Mouse (Mus musculus) MEL (cell line): ENCODE measurements around the gene Smco1. TPM values are rescaled to one million over a fixed set of nuclear protein-coding genes. Genes with fewer than 3 reads are reported as not detected.
"Not testable (repeated sequence)": the region's sequence is repeated elsewhere in the genome, so short reads cannot be mapped to it uniquely, and the experiment has no call there.

Experiments used
- DNase-seq: peaks from one replicate; pipeline ENCODE4 v3.0.0; 2011; ENCODE audit warnings: low read depth, low spot score
- H3K27ac ChIP-seq: 2 replicates; pipeline ENCODE4 v1.5.1; 2012; ENCODE audit warnings: low read depth, mild to moderate bottlenecking, control low read depth, low read length, moderate library complexity; ENCODE audit not compliant: control insufficient read depth
- H3K27me3 ChIP-seq, 2 experiments: fragments of 150-350 bp in 1 of 2; sonication (generic) in 1 of 2; 2 replicates each; pipeline ENCODE4 v1.6.1; 2012; ENCODE audit warnings: low read length in 2 of 2, mild to moderate bottlenecking in 2 of 2, improper control_type of control experiment in 1 of 2, moderate library complexity in 1 of 2; ENCODE audit not compliant: insufficient read depth in 2 of 2, control insufficient read depth in 1 of 2
- H3K36me3 ChIP-seq, 2 experiments: 2 replicates each; pipeline ENCODE4 v1.6.1; 2012 to 2014; ENCODE audit warnings: low read length in 2 of 2, improper control_type of control experiment in 1 of 2, inconsistent platforms in 1 of 2, mild to moderate bottlenecking in 1 of 2; ENCODE audit not compliant: insufficient read depth in 2 of 2, control insufficient read depth in 1 of 2
- H3K4me1 ChIP-seq, 2 experiments: fragments of 150-350 bp in 1 of 2; sonication (generic) in 1 of 2; 2 replicates each; pipeline ENCODE4 v1.6.1; 2012; ENCODE audit warnings: low read length in 2 of 2, improper control_type of control experiment in 1 of 2, mild to moderate bottlenecking in 1 of 2; ENCODE audit not compliant: insufficient read depth in 2 of 2, control insufficient read depth in 1 of 2
- H3K4me3 ChIP-seq, 2 experiments: fragments of 150-350 bp in 1 of 2; sonication (generic) in 1 of 2; 2 replicates each; pipeline ENCODE4 v1.5.1; 2012; ENCODE audit warnings: low read depth in 2 of 2, low read length in 2 of 2, mild to moderate bottlenecking in 2 of 2, moderate library complexity in 2 of 2, control low read depth in 1 of 2, improper control_type of control experiment in 1 of 2; ENCODE audit not compliant: control insufficient read depth in 1 of 2, insufficient read depth in 1 of 2
- H3K79me2 ChIP-seq: 2 replicates; pipeline ENCODE4 v1.6.1; 2012; ENCODE audit warnings: mild to moderate bottlenecking, low read length, moderate library complexity; ENCODE audit not compliant: control insufficient read depth, poor library complexity, insufficient read depth
- H3K9ac ChIP-seq: 2 replicates; pipeline ENCODE4 v1.6.1; 2012; ENCODE audit warnings: low read depth, mild to moderate bottlenecking, control low read depth, low read length, moderate library complexity; ENCODE audit not compliant: control insufficient read depth, poor library complexity, severe bottlenecking
- H3K9me3 ChIP-seq: fragments of 150-350 bp; sonication (generic); replicated peaks from 2 replicates; pipeline ENCODE4 v1.6.1; 2012; ENCODE audit warnings: mild to moderate bottlenecking, low read length, improper control_type of control experiment, moderate library complexity; ENCODE audit not compliant: insufficient read depth
- BHLHE40 ChIP-seq: IDR thresholded peaks from 2 replicates; pipeline ENCODE4 v1.6.1; 2012; ENCODE audit warnings: low read depth, mild to moderate bottlenecking, inconsistent platforms, low read length, improper control_type of control experiment, borderline replicate concordance
- CTCF ChIP-seq, 3 experiments: IDR thresholded peaks in 2 of 3; conservative IDR thresholded peaks in 1 of 3; 2 replicates each; pipeline ENCODE4 v1.5.1; 2011 to 2012; ENCODE audit warnings: low read length in 3 of 3, low read depth in 2 of 3, mild to moderate bottlenecking in 2 of 3, improper control_type of control experiment in 1 of 3, inconsistent platforms in 1 of 3, mixed read lengths in 1 of 3, moderate library complexity in 1 of 3; ENCODE audit not compliant: control insufficient read depth in 1 of 3, insufficient read depth in 1 of 3, poor library complexity in 1 of 3, severe bottlenecking in 1 of 3
- E2F4 ChIP-seq: IDR thresholded peaks from 2 replicates; pipeline ENCODE4 v1.6.1; 2011; ENCODE audit warnings: low read depth, low read length, improper control_type of control experiment, borderline replicate concordance
- GABPA ChIP-seq: IDR thresholded peaks from 2 replicates; pipeline ENCODE4 v1.6.1; 2012; ENCODE audit warnings: low read depth, mild to moderate bottlenecking, inconsistent platforms, low read length, improper control_type of control experiment, moderate library complexity
- HCFC1 ChIP-seq: IDR thresholded peaks from 2 replicates; pipeline ENCODE4 v1.6.1; 2012; ENCODE audit warnings: low read depth, mild to moderate bottlenecking, inconsistent platforms, low read length, improper control_type of control experiment, moderate library complexity
- JUND ChIP-seq: IDR thresholded peaks from 2 replicates; pipeline ENCODE4 v1.6.1; 2011; ENCODE audit warnings: low read depth, mild to moderate bottlenecking, improper control_type of control experiment, low read length
- KAT2A ChIP-seq: conservative IDR thresholded peaks from 2 replicates; pipeline ENCODE4 v1.6.1; 2012; ENCODE audit warnings: low read depth, low read length, improper control_type of control experiment, inconsistent platforms
- MAFK ChIP-seq: IDR thresholded peaks from 2 replicates; pipeline ENCODE4 v1.6.1; 2011; ENCODE audit warnings: low read depth, mild to moderate bottlenecking, low read length, improper control_type of control experiment, borderline replicate concordance
- MAX ChIP-seq: IDR thresholded peaks from 2 replicates; pipeline ENCODE4 v1.6.1; 2011; ENCODE audit warnings: low read length, improper control_type of control experiment
- MEF2A ChIP-seq: IDR thresholded peaks from 2 replicates; pipeline ENCODE4 v1.6.1; 2014; ENCODE audit warnings: low read depth, mild to moderate bottlenecking, inconsistent platforms, low read length, improper control_type of control experiment; ENCODE audit not compliant: poor library complexity, insufficient replicate concordance, severe bottlenecking; ENCODE audit errors: extremely low read depth
- MXI1 ChIP-seq: IDR thresholded peaks from 2 replicates; pipeline ENCODE4 v1.6.1; 2011; ENCODE audit warnings: mild to moderate bottlenecking, low read depth, low read length, improper control_type of control experiment
- MYB ChIP-seq: IDR thresholded peaks from 2 replicates; pipeline ENCODE4 v1.6.1; 2011; ENCODE audit warnings: mild to moderate bottlenecking, low read depth, low read length, improper control_type of control experiment
- MYC ChIP-seq: IDR thresholded peaks from 2 replicates; pipeline ENCODE4 v1.6.1; 2011; ENCODE audit warnings: low read depth, mild to moderate bottlenecking, low read length, improper control_type of control experiment, moderate library complexity
- NRF1 ChIP-seq: IDR thresholded peaks from 2 replicates; pipeline ENCODE4 v1.6.1; 2014; ENCODE audit warnings: low read depth, mild to moderate bottlenecking, inconsistent platforms, low read length, improper control_type of control experiment, moderate library complexity; ENCODE audit not compliant: poor library complexity, insufficient read depth, severe bottlenecking
- POLR2A ChIP-seq, 2 experiments: IDR thresholded peaks; 2 replicates each; pipeline ENCODE4 v1.6.1; 2011 to 2012; ENCODE audit warnings: low read length in 2 of 2, mild to moderate bottlenecking in 2 of 2, control low read depth in 1 of 2, improper control_type of control experiment in 1 of 2, low read depth in 1 of 2, moderate library complexity in 1 of 2; ENCODE audit not compliant: control insufficient read depth in 1 of 2, insufficient read depth in 1 of 2, poor library complexity in 1 of 2
- POLR2AphosphoS5 ChIP-seq: IDR thresholded peaks from 2 replicates; pipeline ENCODE4 v1.6.1; 2012; ENCODE audit warnings: low read depth, borderline replicate concordance, mild to moderate bottlenecking, inconsistent platforms, low read length, moderate library complexity, mixed read lengths
- RAD21 ChIP-seq: IDR thresholded peaks from 2 replicates; pipeline ENCODE4 v1.6.1; 2011; ENCODE audit warnings: mild to moderate bottlenecking, low read depth, low read length, improper control_type of control experiment
- SIN3A ChIP-seq: IDR thresholded peaks from 2 replicates; pipeline ENCODE4 v1.6.1; 2012; ENCODE audit warnings: low read length, improper control_type of control experiment, inconsistent platforms
- TAL1 ChIP-seq: IDR thresholded peaks from 2 replicates; pipeline ENCODE4 v1.6.1; 2012; ENCODE audit warnings: mild to moderate bottlenecking, inconsistent platforms, low read length, moderate library complexity, mixed read lengths
- UBTF ChIP-seq: IDR thresholded peaks from 2 replicates; pipeline ENCODE4 v1.6.1; 2012; ENCODE audit warnings: low read depth, mild to moderate bottlenecking, inconsistent platforms, low read length, improper control_type of control experiment, moderate library complexity, borderline replicate concordance; ENCODE audit not compliant: insufficient read depth
- USF1 ChIP-seq: IDR thresholded peaks from 2 replicates; pipeline ENCODE4 v1.6.1; 2014; ENCODE audit warnings: low read depth, mild to moderate bottlenecking, inconsistent platforms, low read length, improper control_type of control experiment, moderate library complexity
- USF2 ChIP-seq, 2 experiments: IDR thresholded peaks; 2 replicates each; pipeline ENCODE4 v1.6.1; 2011 to 2012; ENCODE audit warnings: improper control_type of control experiment in 2 of 2, low read length in 2 of 2, borderline replicate concordance in 1 of 2, inconsistent platforms in 1 of 2, low read depth in 1 of 2, mild to moderate bottlenecking in 1 of 2; ENCODE audit not compliant: insufficient read depth in 1 of 2
- ZC3H11A ChIP-seq: IDR thresholded peaks from 2 replicates; pipeline ENCODE4 v1.6.1; 2012; ENCODE audit warnings: low read depth, mild to moderate bottlenecking, inconsistent platforms, low read length, improper control_type of control experiment
- ZMIZ1 ChIP-seq: IDR thresholded peaks from 2 replicates; pipeline ENCODE4 v1.6.1; 2012; ENCODE audit warnings: low read depth, mild to moderate bottlenecking, inconsistent platforms, low read length, improper control_type of control experiment, moderate library complexity
- ZNF384 ChIP-seq: IDR thresholded peaks from 2 replicates; pipeline ENCODE4 v1.6.1; 2012; ENCODE audit warnings: low read depth, mild to moderate bottlenecking, inconsistent platforms, low read length, improper control_type of control experiment
- polyA plus RNA-seq, 2 experiments: library from polyadenylated mRNA; stranded (reverse) in 1 of 2; unstranded in 1 of 2; fragments of >175 nt in 1 of 2; fragments of >200 nt in 1 of 2; gene quantifications; 2 replicates each; pipeline versions ENCODE4 v1.2.1 to v1.2.4; 2012; ENCODE audit warnings: low replicate concordance in 2 of 2, low read depth in 1 of 2; ENCODE audit not compliant: insufficient read length in 2 of 2, insufficient read depth in 1 of 2, missing spikeins in 1 of 2
- total RNA-seq: library from RNA; depleted of rRNA; stranded (reverse); fragments of 300-350 nt; gene quantifications from 2 replicates; pipeline ENCODE4 v1.2.3, GENCODE M21; 2012

Smco1 gene
- total and polyA plus RNA-seq, 3 experiments = not detected

DNA sequence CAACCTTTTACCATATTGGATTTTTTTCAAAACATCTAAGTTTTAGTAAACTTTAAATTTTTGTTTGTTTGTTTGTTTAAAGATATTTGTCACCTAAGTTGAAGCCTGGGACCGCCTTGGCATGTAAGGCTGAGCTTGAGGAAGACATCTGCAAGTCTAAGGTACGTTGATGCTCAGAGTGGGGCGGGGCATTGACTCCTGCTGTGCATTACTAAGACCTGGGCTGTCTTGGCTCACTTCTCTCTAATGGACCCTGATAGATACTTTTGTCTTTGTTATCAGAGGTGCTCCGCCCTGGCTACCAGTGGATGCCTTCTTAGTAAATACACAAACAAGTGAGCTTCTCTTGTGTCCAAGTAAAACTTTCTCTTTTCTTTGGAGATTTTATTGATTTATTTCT, 20.6 kb downstream of the Smco1 start:
- no peak overlapping the region for H3K27ac ChIP-seq
- no peak overlapping the region for H3K9ac ChIP-seq
- no peaks in the 10 kb centered on the region for H3K27me3 ChIP-seq
- 0 out of 2 replicates have a peak, but pooled peaks cover 2% of the 10 kb centered on the region for H3K79me2 ChIP-seq
- H3K9me3 ChIP-seq = no peaks in the 10 kb centered on the region
- H3K4me3 ChIP-seq = no peak overlapping the region
- H3K36me3 ChIP-seq = peaks cover 0 to 46% of the 10 kb centered on the region in 2 experiments; a peak in 2 of 4 replicates
- no peaks in the 10 kb centered on the region for H3K4me1 ChIP-seq
- no peak for TF ChIP-seq HCFC1
- TF ChIP-seq MYB = no peak
- TF ChIP-seq UBTF = no peak
- no peak for TF ChIP-seq KAT2A
- no peak for TF ChIP-seq ZMIZ1
- TF ChIP-seq MAFK = no peak
- no peak for TF ChIP-seq POLR2A (IDR thresholded peaks at IDR 0.05; ENCODE audit: control insufficient read depth in 1 of 2, insufficient read depth in 1 of 2, low read depth in 1 of 2, low read length in 2 of 2, poor library complexity in 1 of 2)
- TF ChIP-seq BHLHE40 = no peak
- no peak for TF ChIP-seq USF2 (IDR thresholded peaks at IDR 0.05; ENCODE audit: borderline replicate concordance in 1 of 2, insufficient read depth in 1 of 2, low read depth in 1 of 2, low read length in 2 of 2)
- no peak for TF ChIP-seq USF1
- TF ChIP-seq RAD21 = no peak
- TF ChIP-seq SIN3A = no peak
- TF ChIP-seq MAX = no peak
- no peak for TF ChIP-seq MYC
- no peak for TF ChIP-seq E2F4
- no peak for DNase-seq

GRCm38 (mm10) chr16:32299617-32300016, 28.3 kb downstream of the Smco1 start:
- DNase-seq, H3K9me3 ChIP-seq, H3K27me3 ChIP-seq, H3K79me2 ChIP-seq, H3K4me3 ChIP-seq, H3K4me1 ChIP-seq, H3K9ac ChIP-seq, H3K27ac ChIP-seq: not testable (repeated sequence)
- peaks cover 0 to 25% of the 10 kb centered on the region in 2 experiments; a peak in 2 of 4 replicates for H3K36me3 ChIP-seq

DNA sequence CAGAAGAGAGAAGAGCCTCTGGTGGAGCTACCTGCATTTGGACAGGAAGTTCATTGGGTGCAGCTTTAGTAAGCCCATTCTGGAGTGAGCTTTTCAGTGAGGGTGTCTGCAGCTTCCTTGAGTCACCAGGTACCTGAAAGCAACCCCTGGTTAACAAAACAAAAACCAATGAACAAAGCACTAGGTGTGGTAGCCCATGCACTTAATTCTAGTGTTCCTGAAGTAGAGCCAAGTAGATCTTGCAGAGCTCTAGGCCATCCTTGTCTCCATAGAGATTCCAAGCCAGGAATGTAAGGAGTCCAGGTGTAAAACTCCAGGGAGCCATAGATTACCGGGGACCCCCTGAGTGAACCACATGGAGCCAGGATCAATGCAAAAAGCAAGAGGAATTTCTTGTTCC, 31.8 kb downstream of the Smco1 start:
- Histone ChIP-seq H3K27ac (no peak overlapping the region), H3K9me3 (no peaks in the 10 kb centered on the region), H3K36me3 (peaks cover 0 to 10% of the 10 kb centered on the region in 2 experiments; a peak in 2 of 4 replicates), H3K79me2 (no peaks in the 10 kb centered on the region), H3K4me3 (no peak overlapping the region), H3K9ac (no peak overlapping the region), H3K27me3 (no peaks in the 10 kb centered on the region), H3K4me1 (no peaks in the 10 kb centered on the region)
- DNase-seq = no peak
- TF ChIP-seq MAFK = no peak
- no peak for TF ChIP-seq BHLHE40
- no peak for TF ChIP-seq MXI1
- TF ChIP-seq GABPA = no peak
- TF ChIP-seq ZC3H11A = no peak
- no peak for TF ChIP-seq SIN3A
- TF ChIP-seq ZNF384 = no peak
- TF ChIP-seq TAL1 = no peak
- no peak for TF ChIP-seq USF2 (IDR thresholded peaks at IDR 0.05; ENCODE audit: borderline replicate concordance in 1 of 2, insufficient read depth in 1 of 2, low read depth in 1 of 2, low read length in 2 of 2)
- TF ChIP-seq CTCF (IDR thresholded peaks at IDR 0.05 in 2 of 3, conservative IDR thresholded peaks at IDR 0.05 in 1 of 3; ENCODE audit: control insufficient read depth in 1 of 3, insufficient read depth in 1 of 3, low read depth in 2 of 3, low read length in 3 of 3, poor library complexity in 1 of 3, severe bottlenecking in 1 of 3) = no peak
- no peak for TF ChIP-seq HCFC1
- no peak for TF ChIP-seq POLR2AphosphoS5
- TF ChIP-seq MEF2A = no peak
- TF ChIP-seq NRF1 = no peak
- no peak for TF ChIP-seq MYC
- TF ChIP-seq JUND = no peak
